Mouse (Mus musculus): ENCODE measurements around the gene Timm10.

DNA sequence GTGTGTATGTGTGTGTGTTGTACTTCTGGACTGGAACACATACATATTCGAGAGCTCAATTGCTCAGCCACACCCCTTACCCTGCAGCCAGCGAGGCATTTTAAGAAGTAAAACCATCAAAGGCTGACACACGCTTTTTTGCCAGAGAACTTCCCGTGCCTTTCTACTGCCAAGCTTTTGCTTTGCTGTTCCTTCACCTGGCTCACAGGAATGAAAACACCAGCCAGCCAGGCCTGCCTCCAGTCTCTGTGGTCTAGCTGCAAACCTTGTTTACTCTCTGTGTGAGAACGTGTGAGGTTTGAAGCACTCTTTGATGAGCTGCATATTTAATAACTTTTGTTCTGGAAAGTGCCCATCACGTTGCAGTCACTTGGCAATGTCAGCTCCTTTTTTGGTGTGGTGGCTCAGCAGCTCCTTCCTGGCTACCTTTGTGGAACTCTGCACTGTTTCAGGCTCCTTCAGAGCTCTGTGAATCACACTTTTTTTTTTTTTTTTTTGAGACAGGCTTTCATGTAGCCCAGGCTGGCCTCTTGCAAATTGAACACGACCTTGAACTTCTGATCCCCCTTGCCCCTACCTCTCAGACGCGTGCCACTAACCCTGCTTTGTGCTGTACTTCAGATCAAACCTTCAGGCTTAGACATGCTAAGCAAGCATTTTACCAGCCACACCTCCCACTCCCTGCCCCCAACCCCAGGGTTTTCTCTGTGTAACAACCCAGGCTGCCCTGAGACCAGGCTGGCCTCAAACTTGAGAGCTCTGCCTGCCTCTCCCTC is 11.2 kb downstream of the Timm10 start:
- TF ChIP-seq POLR2A (IDR thresholded peaks at IDR 0.05; ENCODE audit: borderline replicate concordance, extremely low read depth, insufficient read depth, insufficient read length, poor library complexity, severe bottlenecking) (no peak), CTCF (IDR thresholded peaks at IDR 0.05; ENCODE audit: borderline replicate concordance, extremely low read depth, insufficient read depth, insufficient read length) (no peak)

All from brain, embryonic 14.5 days (tissue).